Mouse (Mus musculus): ENCODE results near the gene Mctp1. TPM values are rescaled to one million over a fixed set of nuclear protein-coding genes. Genes with fewer than 3 reads are reported as not detected.

Gene Mctp1
- polyA plus RNA-seq, 1 experiment = 2.2 TPM

DNA sequence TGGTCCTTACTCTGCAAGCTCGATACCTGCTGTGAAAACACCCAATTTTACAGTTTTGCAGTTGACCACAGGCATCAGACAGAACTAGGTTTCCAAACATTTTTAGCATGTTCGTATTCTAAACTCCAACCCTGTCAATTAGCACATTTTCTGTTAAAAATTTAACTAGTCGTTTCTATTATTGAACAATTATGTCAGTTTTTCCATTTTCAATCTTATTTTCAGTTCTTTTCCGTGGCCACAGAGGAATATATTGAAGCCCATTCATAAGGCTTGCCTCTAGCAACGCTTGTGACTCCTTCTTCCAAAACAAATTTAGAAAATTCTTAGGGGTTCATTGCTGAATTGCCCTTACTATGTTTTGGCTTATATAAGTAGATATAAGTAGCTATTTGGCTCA is 456.4 kb downstream of the Mctp1 start:
- Histone ChIP-seq H3K27me3 (replicated peaks) (no peaks in the 10 kb centered on the region), H3K4me3 (replicated peaks) (no peak overlapping the region), H3K9me3 (no peaks in the 10 kb centered on the region), H3K36me3 (replicated peaks; ENCODE audit: low read length) (peaks cover 10% of the 10 kb centered on the region), H3K4me1 (peaks cover 5% of the 10 kb centered on the region; the same call in 1 of the 2 replicates)
- TF ChIP-seq FLI1 (IDR thresholded peaks at IDR 0.05; ENCODE audit: low read length) (no peak), GATA1 (IDR thresholded peaks at IDR 0.05; ENCODE audit: borderline replicate concordance, low read length) (no peak)

DNA sequence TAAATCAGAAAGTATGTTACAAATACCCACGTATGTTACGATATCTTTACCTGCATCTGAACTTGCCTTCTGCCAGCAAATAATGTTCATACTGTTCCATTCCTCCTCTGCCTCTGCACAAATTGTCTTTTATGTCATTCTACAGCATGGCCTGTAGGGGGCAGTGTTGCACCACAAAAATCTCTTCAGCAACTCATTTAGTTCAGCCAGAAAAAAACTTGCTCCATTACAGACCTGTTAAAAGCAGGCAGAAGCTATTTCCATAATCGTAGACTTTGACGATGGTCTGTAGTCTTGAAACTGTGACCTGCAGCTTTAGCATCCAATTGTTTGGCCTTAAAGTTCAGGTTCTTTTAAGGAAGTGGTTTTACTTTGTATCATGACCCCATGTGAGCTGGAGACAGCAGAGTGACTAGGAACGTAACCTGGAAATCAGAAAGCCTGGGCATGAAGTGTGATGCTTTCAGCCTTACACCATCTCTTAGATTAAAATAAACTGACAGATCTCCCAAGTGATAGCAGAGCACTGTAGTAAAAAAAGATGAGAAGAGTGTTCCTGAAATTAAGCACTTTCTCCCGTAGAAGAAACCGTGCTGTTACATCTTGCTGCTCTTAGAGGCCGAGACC is 460.4 kb downstream of the Mctp1 start:
- Histone ChIP-seq H3K36me3 (replicated peaks; ENCODE audit: low read length) (peaks cover 11% of the 10 kb centered on the region), H3K9me3 (no peaks in the 10 kb centered on the region), H3K4me3 (replicated peaks) (no peak overlapping the region), H3K4me1 (peaks cover 5% of the 10 kb centered on the region; the same call in 1 of the 2 replicates), H3K27me3 (replicated peaks) (no peaks in the 10 kb centered on the region)
- no peak for TF ChIP-seq FLI1 (IDR thresholded peaks at IDR 0.05; ENCODE audit: low read length)
- no peak for TF ChIP-seq GATA1 (IDR thresholded peaks at IDR 0.05; ENCODE audit: borderline replicate concordance, low read length)

DNA sequence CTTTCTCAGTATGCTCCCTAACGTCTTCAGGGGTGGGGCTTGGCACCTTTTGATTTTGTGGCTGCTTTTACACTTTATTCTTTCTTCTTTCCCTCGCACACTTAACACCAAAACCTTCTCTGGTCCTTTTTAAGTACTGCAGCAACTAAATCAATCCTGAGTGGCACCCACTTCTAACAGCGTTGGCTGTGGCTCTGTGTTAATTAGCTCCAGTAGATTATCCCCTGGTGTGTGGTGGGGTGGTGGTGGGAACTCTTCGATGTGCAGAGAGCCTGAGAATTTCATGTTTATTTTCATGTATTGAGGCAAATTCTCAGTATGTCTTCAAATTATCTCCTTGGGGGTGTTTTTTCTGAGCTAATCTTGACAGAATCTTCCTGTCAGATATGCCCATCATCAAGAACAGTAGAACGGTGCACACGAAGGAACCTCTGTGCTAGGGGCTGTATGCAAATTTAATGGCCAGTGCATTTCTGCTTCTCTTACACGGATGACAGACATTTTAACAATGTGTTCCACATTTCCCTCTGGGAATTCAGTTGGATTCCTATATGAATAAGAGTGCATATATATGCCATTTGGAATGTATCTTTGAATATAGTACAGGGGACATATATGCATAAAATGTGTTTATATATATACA is 466.2 kb downstream of the Mctp1 start:
- Histone ChIP-seq H3K27me3 (replicated peaks) (no peaks in the 10 kb centered on the region), H3K4me3 (replicated peaks) (no peak overlapping the region)

DNA sequence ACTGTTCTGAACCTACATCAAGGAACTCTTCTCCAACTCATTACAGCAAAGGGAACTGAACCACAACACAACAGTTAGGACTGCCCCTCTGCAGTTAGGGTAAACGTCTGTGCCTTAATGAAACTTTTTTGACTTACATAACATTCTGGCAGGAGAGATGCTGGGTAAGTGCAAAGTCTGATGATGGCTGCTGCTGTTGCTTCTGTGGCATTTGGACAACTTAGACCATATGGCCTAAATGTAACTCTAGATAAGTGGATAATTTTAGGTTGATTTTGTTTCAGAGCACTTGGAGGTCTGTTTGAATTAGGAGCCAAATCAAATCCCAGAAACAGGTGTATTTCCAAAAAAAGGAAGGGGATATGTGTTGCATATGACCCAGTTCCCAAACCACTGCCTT is 470.0 kb downstream of the Mctp1 start:
- H3K27me3 ChIP-seq (replicated peaks) = no peaks in the 10 kb centered on the region
- no peaks in the 10 kb centered on the region for H3K9me3 ChIP-seq
- H3K4me1 ChIP-seq = peaks cover 4% of the 10 kb centered on the region
- peaks cover 29% of the 10 kb centered on the region for H3K36me3 ChIP-seq (replicated peaks; ENCODE audit: low read length)
- H3K4me3 ChIP-seq (replicated peaks) = no peak overlapping the region
- TF ChIP-seq GATA1 (IDR thresholded peaks at IDR 0.05; ENCODE audit: borderline replicate concordance, low read length) = no peak
- TF ChIP-seq FLI1 (IDR thresholded peaks at IDR 0.05; ENCODE audit: low read length) = no peak

More for the DNA sequence above, 466.2 kb downstream of the Mctp1 start:
- peaks cover 28% of the 10 kb centered on the region for H3K36me3 ChIP-seq (replicated peaks; ENCODE audit: low read length)
- no peaks in the 10 kb centered on the region for H3K4me1 ChIP-seq
- H3K9me3 ChIP-seq = no peaks in the 10 kb centered on the region
- TF ChIP-seq GATA1 (IDR thresholded peaks at IDR 0.05; ENCODE audit: borderline replicate concordance, low read length) (no peak), FLI1 (IDR thresholded peaks at IDR 0.05; ENCODE audit: low read length) (no peak)

DNA sequence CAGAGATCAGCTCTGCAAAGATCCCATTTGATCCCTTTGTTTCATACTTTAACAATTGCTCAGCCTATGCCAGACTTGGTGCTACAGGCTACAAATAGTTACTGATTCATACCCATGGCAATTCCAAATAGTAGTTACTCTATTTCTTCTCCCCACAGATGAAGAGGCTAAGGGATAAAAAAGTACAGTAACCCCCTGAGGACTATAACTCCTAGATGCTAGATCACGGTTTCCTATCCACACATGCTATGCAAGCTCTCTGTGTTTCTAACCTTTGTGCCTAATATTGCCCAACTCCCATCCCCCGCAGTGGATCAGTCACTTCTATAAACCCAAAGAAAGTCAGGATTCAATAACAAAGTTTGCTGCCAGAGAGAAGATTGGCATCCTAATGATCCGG is 470.7 kb downstream of the Mctp1 start:
- Histone ChIP-seq H3K4me3 (replicated peaks) (no peak overlapping the region), H3K27me3 (replicated peaks) (no peaks in the 10 kb centered on the region), H3K4me1 (peaks cover 4% of the 10 kb centered on the region), H3K36me3 (replicated peaks; ENCODE audit: low read length) (peaks cover 30% of the 10 kb centered on the region), H3K9me3 (no peaks in the 10 kb centered on the region)
- TF ChIP-seq GATA1 (IDR thresholded peaks at IDR 0.05; ENCODE audit: borderline replicate concordance, low read length) (no peak), FLI1 (IDR thresholded peaks at IDR 0.05; ENCODE audit: low read length) (no peak)

DNA sequence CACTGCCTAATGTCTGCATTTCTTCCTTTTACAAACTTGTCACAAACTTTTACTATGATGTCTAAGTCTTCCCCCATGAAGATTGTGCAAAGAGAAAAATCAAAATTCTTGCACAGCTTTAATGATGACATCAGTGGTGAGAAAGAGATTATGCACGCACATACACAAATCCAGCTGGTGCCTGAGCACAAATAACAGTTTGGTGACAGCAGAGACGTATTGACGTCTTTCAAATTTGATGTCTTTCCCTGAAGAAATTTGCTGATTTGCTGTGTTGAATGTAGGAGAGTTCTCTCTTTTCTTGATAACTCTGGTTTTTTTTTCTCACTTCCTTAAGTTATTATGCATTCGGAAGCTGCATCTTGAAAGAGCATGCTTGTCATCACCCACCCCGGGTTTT is 472.7 kb downstream of the Mctp1 start:
- no peak for TF ChIP-seq FLI1 (IDR thresholded peaks at IDR 0.05; ENCODE audit: low read length)
- TF ChIP-seq GATA1 (IDR thresholded peaks at IDR 0.05; ENCODE audit: borderline replicate concordance, low read length) = no peak

DNA sequence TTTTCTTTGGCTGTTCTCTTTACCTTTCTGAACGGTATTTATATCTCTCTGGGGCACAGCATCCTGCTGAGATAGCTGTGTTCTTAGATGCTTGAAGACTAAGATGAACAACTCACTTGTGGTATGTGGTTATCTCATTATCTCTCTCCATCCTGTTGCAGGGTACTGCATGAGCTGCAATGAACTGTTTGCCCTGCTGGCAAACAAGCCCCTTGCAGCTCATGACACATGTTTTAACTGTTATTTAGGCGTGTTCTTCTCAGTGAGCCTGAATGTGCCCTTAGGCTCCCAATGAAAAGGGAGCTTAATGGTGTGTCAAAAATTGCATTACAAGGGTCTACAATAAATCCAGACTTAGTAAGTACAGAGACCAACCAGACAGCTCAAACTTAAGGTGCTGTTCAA is 473.7 kb downstream of the Mctp1 start:
- Histone ChIP-seq H3K36me3 (replicated peaks; ENCODE audit: low read length) (peaks cover 23% of the 10 kb centered on the region), H3K4me1 (peaks cover 4% of the 10 kb centered on the region), H3K27me3 (replicated peaks) (no peaks in the 10 kb centered on the region), H3K4me3 (replicated peaks) (no peak overlapping the region), H3K9me3 (no peaks in the 10 kb centered on the region)
- TF ChIP-seq FLI1 (IDR thresholded peaks at IDR 0.05; ENCODE audit: low read length) (no peak), GATA1 (IDR thresholded peaks at IDR 0.05; ENCODE audit: borderline replicate concordance, low read length) (no peak)

More for the DNA sequence above, 472.7 kb downstream of the Mctp1 start:
- Histone ChIP-seq H3K9me3 (no peaks in the 10 kb centered on the region), H3K4me1 (peaks cover 4% of the 10 kb centered on the region), H3K36me3 (replicated peaks; ENCODE audit: low read length) (peaks cover 26% of the 10 kb centered on the region), H3K4me3 (replicated peaks) (no peak overlapping the region), H3K27me3 (replicated peaks) (no peaks in the 10 kb centered on the region)

DNA sequence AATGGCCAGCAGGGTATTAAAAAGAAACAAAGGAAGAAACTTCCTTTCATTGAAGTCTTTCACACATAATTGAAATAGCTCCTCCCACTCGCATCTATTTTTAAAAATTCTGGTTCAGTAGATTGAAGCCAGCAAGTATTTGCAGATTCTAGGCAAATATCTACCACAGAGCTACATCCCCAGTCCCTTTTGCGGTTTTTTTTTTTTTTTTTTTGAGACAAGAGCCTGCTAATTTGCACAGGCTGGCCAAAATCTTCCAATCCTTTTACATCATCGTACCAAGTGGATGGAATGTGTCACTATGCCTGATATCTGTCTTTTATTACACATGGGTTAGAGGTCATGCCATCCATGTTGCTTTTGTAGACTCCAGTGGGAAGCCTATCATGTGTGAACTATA is 486.0 kb downstream of the Mctp1 start:
- H3K4me3 ChIP-seq (replicated peaks) = no peak overlapping the region
- no peak for TF ChIP-seq FLI1 (IDR thresholded peaks at IDR 0.05; ENCODE audit: low read length)
- TF ChIP-seq GATA1 (IDR thresholded peaks at IDR 0.05; ENCODE audit: borderline replicate concordance, low read length) = no peak
- H3K36me3 ChIP-seq (replicated peaks; ENCODE audit: low read length) = peaks cover 16% of the 10 kb centered on the region
- no peaks in the 10 kb centered on the region for H3K4me1 ChIP-seq
- no peaks in the 10 kb centered on the region for H3K27me3 ChIP-seq (replicated peaks)
- no peaks in the 10 kb centered on the region for H3K9me3 ChIP-seq

DNA sequence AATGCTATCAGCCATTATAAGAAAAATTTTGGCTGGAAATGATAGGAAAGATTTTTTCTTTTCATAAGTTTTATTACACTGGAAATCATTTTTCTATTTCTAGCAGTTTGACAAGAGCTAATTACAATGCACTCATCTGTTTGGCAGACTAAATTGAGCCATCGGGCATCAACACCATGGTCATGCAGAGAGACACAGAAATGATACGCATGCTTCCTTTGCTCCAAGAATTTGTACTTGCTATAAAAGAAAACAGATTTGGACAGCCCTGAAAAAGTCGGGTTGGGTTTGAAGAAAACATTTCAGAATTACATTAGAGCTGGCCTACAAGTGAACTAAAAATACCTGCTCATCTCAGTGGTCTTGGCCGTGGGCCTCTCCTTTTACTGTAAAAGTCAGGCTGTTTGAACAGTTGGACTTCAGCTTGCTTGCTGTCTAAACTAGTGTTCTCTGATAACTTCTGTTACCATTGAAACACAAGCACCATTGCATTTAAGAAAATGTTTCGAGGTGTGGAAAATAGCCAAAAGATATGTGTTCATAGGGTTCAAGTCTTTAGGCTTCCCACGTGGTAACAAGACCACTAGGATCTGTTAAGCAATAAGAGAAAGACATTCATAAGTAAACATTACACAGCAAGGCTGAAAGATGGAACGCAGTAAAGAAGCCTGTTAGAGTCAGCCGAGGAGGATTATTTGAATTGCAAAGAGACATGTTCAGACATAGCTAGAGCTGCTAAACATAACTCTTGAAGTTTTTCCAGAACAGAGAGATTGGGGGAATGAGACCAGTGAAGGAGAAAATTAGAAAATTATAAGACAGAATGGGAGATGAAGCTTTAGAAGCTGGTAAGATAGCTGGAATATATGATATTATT is 493.8 kb downstream of the Mctp1 start:
- Histone ChIP-seq H3K36me3 (replicated peaks; ENCODE audit: low read length) (peaks cover 3% of the 10 kb centered on the region), H3K4me1 (peaks cover 5% of the 10 kb centered on the region; the same call in 1 of the 2 replicates)
- TF ChIP-seq FLI1 (IDR thresholded peaks at IDR 0.05; ENCODE audit: low read length) (no peak), GATA1 (IDR thresholded peaks at IDR 0.05; ENCODE audit: borderline replicate concordance, low read length) (no peak)

More for the DNA sequence above, 493.8 kb downstream of the Mctp1 start:
- H3K4me3 ChIP-seq (replicated peaks) = no peak overlapping the region
- H3K9me3 ChIP-seq = no peaks in the 10 kb centered on the region
- H3K27me3 ChIP-seq (replicated peaks) = no peaks in the 10 kb centered on the region
